Mouse (Mus musculus) embryo, embryonic 10 days (tissue): ENCODE data around the gene Gm3453.
"Not testable (repeated sequence)": the region's sequence is repeated elsewhere in the genome, so short reads cannot be mapped to it uniquely, and the experiment has no call there.

ENCODE experiments used
- DNase-seq: peaks from one replicate; pipeline ENCODE4 v3.0.0-alpha.2; 2015; ENCODE audit warnings: low spot score

Gene Gm3453

GRCm38 (mm10) chr14:5979037-5979436, at the start of gene Gm3453:
TSS of gene Gm3453 (minus strand) at chr14:5979137.
- not testable (repeated sequence) for DNase-seq

- not testable (repeated sequence) for DNase-seq
These were observed 8.2 kb upstream of the Gm3453 start for GRCm38 (mm10) chr14:5987136-5987535.

GRCm38 (mm10) chr14:5962441-5962840, 16.5 kb downstream of the Gm3453 start:
- DNase-seq: not testable (repeated sequence)

GRCm38 (mm10) chr14:5961635-5962034, 17.3 kb downstream of the Gm3453 start, which contains the start of gene Gm3248:
TSS of gene Gm3248 (minus strand) at chr14:5961745.
- DNase-seq: peak; percentile 21

GRCm38 (mm10) chr14:5961102-5961501, 17.8 kb downstream of the Gm3453 start:
- peak; percentile 12 for DNase-seq

GRCm38 (mm10) chr14:5960479-5960878, 18.5 kb downstream of the Gm3453 start:
- DNase-seq: not testable (repeated sequence)

GRCm38 (mm10) chr14:5923276-5923675, 55.7 kb downstream of the Gm3453 start:
- DNase-seq: not testable (repeated sequence)
